Mouse (Mus musculus) 3134 (cell line): ENCODE data around the gene Ptprk.

ENCODE experiments used
- DNase-seq: peaks from one replicate; pipeline ENCODE4 v3.0.0-alpha.2; 2011; ENCODE audit warnings: low spot score; ENCODE audit not compliant: insufficient read length; ENCODE audit errors: extremely low read depth

Gene Ptprk

DNA sequence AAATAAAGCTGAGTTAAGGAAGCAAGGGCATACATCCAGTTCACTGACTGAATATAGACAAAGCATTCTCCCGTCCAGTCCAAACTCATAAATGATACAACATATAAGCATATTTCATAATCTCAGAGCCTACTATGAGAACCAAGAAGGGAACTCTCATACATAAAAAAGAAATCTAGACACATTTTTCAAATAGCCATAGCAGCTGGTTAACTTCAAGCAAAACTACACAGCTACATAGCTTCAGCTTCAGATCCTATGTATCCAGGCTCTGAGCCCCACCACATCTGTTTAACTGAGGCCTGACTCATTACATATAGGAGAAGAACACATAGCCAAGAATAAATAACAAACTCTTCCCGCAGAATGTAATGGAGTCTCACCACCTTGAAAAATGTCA, 539.8 kb downstream of the Ptprk start:
- no peak for DNase-seq

GRCm38 (mm10) chr10:28617203-28617602, 542.6 kb downstream of the Ptprk start:
- DNase-seq = no peak

DNA sequence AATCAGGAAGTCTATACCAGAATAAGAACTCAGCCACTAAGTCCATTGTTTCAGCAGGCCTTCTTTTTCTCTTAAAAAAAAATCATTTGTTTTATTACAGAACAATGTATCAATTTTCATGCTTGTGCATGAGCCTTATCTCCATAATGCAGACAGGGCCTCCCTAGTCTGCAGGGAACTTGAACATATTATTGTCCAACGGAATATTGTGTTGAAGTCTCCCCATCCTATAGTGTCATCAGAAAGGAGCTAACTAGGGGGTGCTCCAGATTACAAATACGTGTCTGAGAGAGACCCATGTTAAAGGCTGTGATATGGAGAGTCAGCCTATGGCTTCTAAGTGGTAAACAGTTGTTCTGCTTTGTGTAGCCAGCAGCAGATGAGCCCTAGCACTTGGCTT, 543.4 kb downstream of the Ptprk start:
- DNase-seq = no peak

DNA sequence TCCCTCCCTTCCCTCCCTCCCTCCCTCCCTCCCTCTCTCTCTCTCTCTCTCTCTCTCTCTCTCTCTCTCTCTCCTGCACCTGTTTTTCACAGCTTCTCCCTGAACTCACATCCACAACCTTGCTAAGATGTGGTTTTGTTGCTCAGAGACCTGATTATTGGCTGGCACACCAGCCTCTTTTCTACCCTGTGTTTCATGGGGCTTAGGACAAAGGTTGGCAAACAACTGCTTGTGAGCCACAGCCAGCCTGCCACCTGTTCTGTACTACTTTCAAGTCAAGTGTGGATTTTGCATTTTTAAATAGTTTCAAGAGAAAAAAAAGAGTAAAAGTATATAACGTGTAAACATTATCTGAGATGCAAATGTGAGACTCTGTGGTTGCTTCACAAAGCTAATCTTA, 544.8 kb downstream of the Ptprk start:
- no peak for DNase-seq

DNA sequence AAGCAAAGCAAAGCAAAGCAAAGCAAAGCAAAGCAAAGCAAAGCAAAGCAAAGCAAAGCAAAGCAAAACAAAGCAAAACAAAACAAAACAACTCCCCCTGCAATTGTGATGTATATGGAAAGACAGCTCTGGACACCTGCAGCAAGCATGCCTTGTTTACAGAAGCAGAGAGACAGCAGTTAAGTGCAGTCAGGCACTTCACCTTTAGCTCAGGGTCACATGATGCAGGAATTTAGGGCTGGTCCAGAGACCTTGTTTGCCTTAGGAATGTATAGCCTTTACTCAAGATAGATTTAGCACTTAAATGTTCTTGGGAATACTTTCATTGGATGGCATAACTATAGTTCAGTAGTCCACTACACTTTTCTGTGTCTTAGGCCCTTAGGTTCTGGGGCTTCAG, 561.5 kb downstream of the Ptprk start:
- DNase-seq = no peak

- no peak for DNase-seq
Observed at GRCm38 (mm10) chr10:28641887-28642286, 567.3 kb downstream of the Ptprk start.
